Mouse (Mus musculus): Measurements from ENCODE around the gene Ptdss2. TPM values are rescaled to one million over a fixed set of nuclear protein-coding genes. Genes with fewer than 3 reads are reported as not detected.

Gene Ptdss2
- polyA plus RNA-seq, 1 experiment from 2014 or later = 134 TPM

DNA sequence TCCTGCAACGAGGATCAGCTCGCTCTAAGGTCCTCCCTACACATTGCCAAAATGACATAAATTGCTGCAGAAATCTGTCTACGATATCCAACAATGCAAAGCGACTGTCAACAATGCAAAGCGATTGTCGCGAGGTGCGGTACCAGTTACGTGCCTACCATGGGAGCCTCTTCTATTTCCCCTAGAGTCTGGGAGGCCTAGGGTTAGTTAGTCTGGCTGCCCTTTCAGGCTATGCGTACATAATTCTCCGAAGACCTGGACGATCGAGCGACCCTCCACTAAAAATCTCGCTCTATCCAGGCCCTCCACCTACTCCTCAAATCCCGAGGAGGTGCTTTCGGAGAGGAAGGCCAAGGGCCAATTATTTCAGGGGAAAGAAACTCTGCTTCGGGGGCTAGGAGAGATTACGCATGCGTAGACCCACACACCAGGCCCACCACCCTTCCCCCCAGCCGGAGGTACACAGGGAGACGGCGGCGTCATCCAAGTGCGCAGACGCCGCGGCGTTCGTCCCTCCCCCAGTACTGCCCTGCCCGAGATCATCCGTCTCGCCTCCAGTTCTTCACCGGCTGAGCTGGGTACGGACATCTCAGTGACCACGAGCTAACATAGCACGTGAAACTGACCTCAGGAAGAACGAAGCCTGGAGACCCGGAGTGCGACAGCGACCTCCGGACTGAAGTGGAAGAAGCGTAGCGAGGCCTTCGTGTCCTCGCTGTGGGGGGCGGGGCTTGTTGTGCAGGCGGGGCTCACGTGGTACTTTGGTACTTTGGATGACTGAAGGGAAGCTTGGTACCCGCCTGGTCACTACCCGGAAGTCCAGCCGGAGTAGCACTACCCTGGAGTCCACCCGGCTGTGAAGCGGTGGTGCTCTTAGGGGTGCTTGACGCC, 50.2 kb downstream of the Ptdss2 start, which contains the start of gene Rnh1:
Gene Rnh1, minus strand, starts transcription at position 742 of the 891 bp plus-strand sequence.
- 4% methylated on average over 55 of the region's 55 CpGs for WGBS
- no peaks in the 10 kb centered on the region for H3K9me3 ChIP-seq (ENCODE audit: control insufficient read depth, low read length)
- peak within 1 kb of the TSS; percentile 81 for H3K4me2 ChIP-seq
- H3K27me3 ChIP-seq (replicated peaks; ENCODE audit: control insufficient read depth, insufficient read depth, low read length) = no peaks in the 10 kb centered on the region
- peak within 1 kb of the TSS; percentile 68 for H3K4me3 ChIP-seq (ENCODE audit: low read depth, low read length)
- ATAC-seq (replicated peaks; ENCODE audit: low FRiP score) (peak; percentile 92), DNase-seq (ENCODE audit: low spot score) (peak; percentile 96)
- peaks cover 35% of the 10 kb centered on the region for H3K4me1 ChIP-seq (replicated peaks; ENCODE audit: control insufficient read depth, insufficient read depth, low read length)
- no peaks in the 10 kb centered on the region for H3K36me3 ChIP-seq (ENCODE audit: control insufficient read depth, insufficient read depth, low read length)
- H3K9ac ChIP-seq (ENCODE audit: low read depth, low read length) = peak within 1 kb of the TSS; percentile 70
- peak within 1 kb of the TSS; percentile 87 for H3K27ac ChIP-seq (ENCODE audit: low read depth, low read length)

DNA sequence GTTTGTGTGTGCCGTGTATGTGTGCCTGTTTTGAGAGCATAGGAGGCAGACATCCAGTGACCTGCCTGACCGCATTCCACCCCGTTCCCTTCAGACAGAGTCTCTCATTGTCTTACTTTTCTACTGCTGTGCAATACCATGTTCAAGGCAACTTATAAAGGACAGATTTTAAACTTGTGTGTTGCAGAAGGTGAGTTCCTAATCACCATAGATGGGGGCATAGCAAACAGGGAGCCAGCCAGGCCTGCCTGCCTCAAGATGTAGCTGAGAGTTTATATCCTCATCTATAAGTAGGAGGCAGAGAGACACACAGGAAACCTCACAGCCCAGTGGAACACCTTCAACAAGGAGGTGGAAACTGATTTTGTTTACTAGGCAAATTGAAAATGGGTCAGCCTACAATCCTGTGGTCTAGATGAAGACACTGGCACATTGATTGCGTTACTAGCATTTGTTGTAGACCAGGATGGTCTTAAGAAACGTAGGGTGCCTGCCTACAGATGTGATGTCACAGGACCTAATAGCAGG, 51.2 kb downstream of the Ptdss2 start:
- H3K4me3 ChIP-seq (ENCODE audit: low read depth, low read length) = peak overlapping the region; percentile 68; the same call in 1 of the 2 replicates
- WGBS = 84% methylated on average over 5 of the region's 5 CpGs
- no peaks in the 10 kb centered on the region for H3K9me3 ChIP-seq (ENCODE audit: control insufficient read depth, low read length)
- H3K4me1 ChIP-seq (replicated peaks; ENCODE audit: control insufficient read depth, insufficient read depth, low read length) = peaks cover 26% of the 10 kb centered on the region
- peak overlapping the region; percentile 81 for H3K4me2 ChIP-seq
- ATAC-seq (replicated peaks; ENCODE audit: low FRiP score) (no peak), DNase-seq (ENCODE audit: low spot score) (no peak)
- H3K27ac ChIP-seq (ENCODE audit: low read depth, low read length) = no peak overlapping the region; the same call in 1 of the 2 replicates
- no peaks in the 10 kb centered on the region for H3K27me3 ChIP-seq (replicated peaks; ENCODE audit: control insufficient read depth, insufficient read depth, low read length)
- no peak overlapping the region for H3K9ac ChIP-seq (ENCODE audit: low read depth, low read length)
- H3K36me3 ChIP-seq (ENCODE audit: control insufficient read depth, insufficient read depth, low read length) = no peaks in the 10 kb centered on the region

DNA sequence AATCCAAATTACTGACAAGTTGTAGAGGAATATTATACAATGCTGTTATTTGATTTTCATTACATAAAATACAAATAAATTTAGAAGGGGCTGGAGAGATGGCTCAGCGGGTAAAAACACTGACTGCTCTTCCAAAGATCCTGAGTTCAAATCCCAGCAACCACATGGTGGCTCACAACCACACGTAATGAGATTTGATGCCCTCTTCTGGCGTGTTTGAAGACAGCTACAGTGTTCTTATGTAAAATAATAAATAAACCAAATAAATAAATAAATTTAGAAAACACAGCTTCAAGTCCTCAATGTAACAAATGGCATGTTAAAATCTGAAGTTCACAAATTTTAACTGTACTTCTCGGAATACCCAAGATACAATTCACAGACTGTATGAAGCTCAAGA, 52.9 kb downstream of the Ptdss2 start:
- Histone ChIP-seq H3K4me2 (no peak overlapping the region), H3K9ac (ENCODE audit: low read depth, low read length) (no peak overlapping the region), H3K36me3 (ENCODE audit: control insufficient read depth, insufficient read depth, low read length) (no peaks in the 10 kb centered on the region), H3K4me3 (ENCODE audit: low read depth, low read length) (no peak overlapping the region), H3K27ac (ENCODE audit: low read depth, low read length) (no peak overlapping the region), H3K4me1 (replicated peaks; ENCODE audit: control insufficient read depth, insufficient read depth, low read length) (peaks cover 12% of the 10 kb centered on the region), H3K27me3 (replicated peaks; ENCODE audit: control insufficient read depth, insufficient read depth, low read length) (no peaks in the 10 kb centered on the region), H3K9me3 (ENCODE audit: control insufficient read depth, low read length) (no peaks in the 10 kb centered on the region)
- WGBS = 81% methylated on average over 4 of the region's 4 CpGs
- ATAC-seq (replicated peaks; ENCODE audit: low FRiP score) = no peak
- DNase-seq (ENCODE audit: low spot score) = no peak

DNA sequence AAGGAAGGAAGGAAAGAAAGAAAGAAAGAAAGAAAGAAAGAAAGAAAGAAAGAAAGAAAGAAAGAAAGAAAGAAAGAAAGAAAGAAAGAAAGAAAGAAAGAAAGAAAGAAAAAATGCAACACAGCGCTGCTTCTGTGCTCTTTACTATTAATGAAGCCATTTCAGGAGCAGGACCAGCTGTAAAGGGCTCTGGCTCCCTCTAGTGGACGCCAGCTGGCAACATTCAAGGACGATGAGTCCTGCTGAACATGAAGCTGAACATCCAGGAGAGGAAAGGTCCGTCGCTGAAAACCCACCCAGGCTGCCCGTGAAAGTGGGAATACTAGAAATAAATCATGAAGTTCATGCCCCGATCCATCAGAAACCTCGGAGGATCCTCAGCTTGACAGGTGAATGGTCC, 54.0 kb downstream of the Ptdss2 start:
- Histone ChIP-seq H3K4me2 (no peak overlapping the region), H3K9me3 (ENCODE audit: control insufficient read depth, low read length) (no peaks in the 10 kb centered on the region), H3K4me1 (replicated peaks; ENCODE audit: control insufficient read depth, insufficient read depth, low read length) (peaks cover 6% of the 10 kb centered on the region; the same call in 1 of the 2 replicates), H3K4me3 (ENCODE audit: low read depth, low read length) (no peak overlapping the region), H3K36me3 (ENCODE audit: control insufficient read depth, insufficient read depth, low read length) (no peaks in the 10 kb centered on the region), H3K27ac (ENCODE audit: low read depth, low read length) (no peak overlapping the region), H3K27me3 (replicated peaks; ENCODE audit: control insufficient read depth, insufficient read depth, low read length) (no peaks in the 10 kb centered on the region), H3K9ac (ENCODE audit: low read depth, low read length) (no peak overlapping the region)
- ATAC-seq (replicated peaks; ENCODE audit: low FRiP score) (no peak), DNase-seq (ENCODE audit: low spot score) (peak; percentile 80)
- 2% methylated on average over 8 of the region's 8 CpGs for WGBS

DNA sequence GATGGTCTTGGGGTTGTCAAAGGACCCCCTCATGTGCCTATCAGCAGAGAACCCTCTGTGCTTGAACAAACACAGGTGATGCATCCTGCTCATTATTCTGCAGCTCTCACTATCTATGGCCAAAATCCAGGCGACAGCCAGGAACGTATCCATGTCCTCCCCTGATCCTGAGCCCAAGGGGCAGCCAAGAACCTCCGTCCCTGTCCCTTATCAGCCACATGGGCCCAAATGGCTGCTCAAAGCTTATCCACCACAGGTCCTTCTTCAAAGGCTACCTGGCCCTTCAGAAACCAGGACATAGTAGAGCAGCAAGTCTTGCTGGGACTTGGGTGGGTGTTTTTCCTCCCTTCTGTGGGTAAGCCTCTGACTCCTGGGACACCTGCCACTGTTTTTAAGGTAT, 66.0 kb downstream of the Ptdss2 start:
- WGBS = 67% methylated on average over 3 of the region's 3 CpGs
- Histone ChIP-seq H3K27ac (ENCODE audit: low read depth, low read length) (no peak overlapping the region), H3K4me3 (ENCODE audit: low read depth, low read length) (no peak overlapping the region), H3K27me3 (replicated peaks; ENCODE audit: control insufficient read depth, insufficient read depth, low read length) (no peaks in the 10 kb centered on the region), H3K4me2 (no peak overlapping the region), H3K4me1 (replicated peaks; ENCODE audit: control insufficient read depth, insufficient read depth, low read length) (peaks cover 9% of the 10 kb centered on the region), H3K36me3 (ENCODE audit: control insufficient read depth, insufficient read depth, low read length) (peaks cover 25% of the 10 kb centered on the region), H3K9ac (ENCODE audit: low read depth, low read length) (no peak overlapping the region), H3K9me3 (ENCODE audit: control insufficient read depth, low read length) (no peaks in the 10 kb centered on the region)
- no peak for DNase-seq (ENCODE audit: low spot score)
- ATAC-seq (replicated peaks; ENCODE audit: low FRiP score) = no peak

DNA sequence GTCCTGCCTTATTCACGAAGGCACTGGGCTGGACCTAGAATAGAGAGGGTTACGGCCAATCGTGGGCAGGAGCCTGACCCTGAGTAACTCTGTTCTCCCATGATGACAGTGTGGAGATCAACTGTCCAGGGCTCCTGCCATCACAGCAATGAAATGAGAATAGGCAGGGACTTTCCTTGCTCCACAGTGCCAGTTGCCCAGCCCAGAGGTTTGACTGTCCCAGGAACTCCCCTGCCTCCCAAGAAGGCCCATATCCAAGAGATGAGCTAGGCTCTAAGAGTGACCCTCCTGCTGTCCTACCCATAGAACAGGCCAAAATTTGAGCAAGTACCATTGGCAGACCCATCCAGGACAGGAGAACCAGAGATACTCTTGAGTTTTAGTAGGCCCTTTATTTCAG, 66.6 kb downstream of the Ptdss2 start:
- Histone ChIP-seq H3K4me1 (replicated peaks; ENCODE audit: control insufficient read depth, insufficient read depth, low read length) (peaks cover 9% of the 10 kb centered on the region), H3K36me3 (ENCODE audit: control insufficient read depth, insufficient read depth, low read length) (peaks cover 25% of the 10 kb centered on the region), H3K4me3 (ENCODE audit: low read depth, low read length) (no peak overlapping the region), H3K4me2 (no peak overlapping the region), H3K9me3 (ENCODE audit: control insufficient read depth, low read length) (no peaks in the 10 kb centered on the region), H3K27me3 (replicated peaks; ENCODE audit: control insufficient read depth, insufficient read depth, low read length) (no peaks in the 10 kb centered on the region), H3K27ac (ENCODE audit: low read depth, low read length) (no peak overlapping the region), H3K9ac (ENCODE audit: low read depth, low read length) (no peak overlapping the region)
- ATAC-seq (replicated peaks; ENCODE audit: low FRiP score) = no peak
- no peak for DNase-seq (ENCODE audit: low spot score)
- WGBS = 89% methylated on average over 3 of the region's 3 CpGs

DNA sequence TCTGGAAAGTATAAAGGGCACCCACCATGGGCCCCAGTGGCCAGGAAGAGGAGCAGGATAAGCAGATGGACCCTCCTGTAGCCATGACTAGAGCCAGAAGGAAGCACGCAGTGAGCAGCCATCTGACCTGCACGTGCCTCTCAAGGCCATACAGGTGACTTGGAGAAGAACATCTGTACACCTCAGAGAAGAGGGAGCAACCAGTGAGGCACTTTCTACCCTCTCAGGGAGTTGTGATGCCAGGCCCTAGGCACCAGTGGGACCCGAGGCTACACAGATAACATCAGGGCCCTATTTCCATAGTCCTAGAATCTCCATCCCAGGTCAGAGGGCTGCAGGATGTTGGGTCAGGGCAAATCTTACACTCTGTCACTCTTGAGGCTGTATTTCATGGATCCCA, 68.0 kb downstream of the Ptdss2 start:
- H3K4me1 ChIP-seq (replicated peaks; ENCODE audit: control insufficient read depth, insufficient read depth, low read length) = peaks cover 13% of the 10 kb centered on the region
- peaks cover 25% of the 10 kb centered on the region for H3K36me3 ChIP-seq (ENCODE audit: control insufficient read depth, insufficient read depth, low read length)
- 81% methylated on average over 3 of the region's 3 CpGs for WGBS
- H3K4me3 ChIP-seq (ENCODE audit: low read depth, low read length) = no peak overlapping the region
- H3K27me3 ChIP-seq (replicated peaks; ENCODE audit: control insufficient read depth, insufficient read depth, low read length) = no peaks in the 10 kb centered on the region
- H3K4me2 ChIP-seq = no peak overlapping the region
- no peaks in the 10 kb centered on the region for H3K9me3 ChIP-seq (ENCODE audit: control insufficient read depth, low read length)
- no peak overlapping the region for H3K27ac ChIP-seq (ENCODE audit: low read depth, low read length)
- H3K9ac ChIP-seq (ENCODE audit: low read depth, low read length) = no peak overlapping the region
- DNase-seq (ENCODE audit: low spot score) (no peak), ATAC-seq (replicated peaks; ENCODE audit: low FRiP score) (no peak)

DNA sequence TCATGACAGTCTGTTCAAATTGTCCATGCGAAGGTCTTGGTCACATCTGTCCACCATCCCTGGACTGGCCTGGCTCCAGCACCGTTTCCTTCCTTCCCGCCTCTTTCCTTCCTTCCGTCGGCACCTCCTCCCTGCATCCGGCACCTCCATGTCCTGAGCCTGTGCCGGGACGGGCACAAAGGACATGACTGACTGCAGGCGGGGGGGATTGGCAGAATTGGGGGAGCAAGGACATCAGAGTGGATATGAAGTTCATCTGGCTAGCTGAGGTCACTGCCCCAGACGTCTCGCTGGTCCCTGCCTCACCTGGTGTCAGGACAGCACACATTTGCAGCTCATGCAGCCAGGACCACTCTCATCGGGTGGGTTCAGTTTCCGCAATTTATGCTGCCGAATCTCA, 68.9 kb downstream of the Ptdss2 start:
- H3K9me3 ChIP-seq (ENCODE audit: control insufficient read depth, low read length) = no peaks in the 10 kb centered on the region
- H3K36me3 ChIP-seq (ENCODE audit: control insufficient read depth, insufficient read depth, low read length) = peaks cover 25% of the 10 kb centered on the region
- H3K4me3 ChIP-seq (ENCODE audit: low read depth, low read length) = no peak overlapping the region
- H3K4me1 ChIP-seq (replicated peaks; ENCODE audit: control insufficient read depth, insufficient read depth, low read length) = peaks cover 21% of the 10 kb centered on the region
- H3K27me3 ChIP-seq (replicated peaks; ENCODE audit: control insufficient read depth, insufficient read depth, low read length) = no peaks in the 10 kb centered on the region
- H3K4me2 ChIP-seq = no peak overlapping the region
- ATAC-seq (replicated peaks; ENCODE audit: low FRiP score) (no peak), DNase-seq (ENCODE audit: low spot score) (no peak)
- 87% methylated on average over 14 of the region's 14 CpGs for whole genome bisulfite sequencing
- no peak overlapping the region for H3K9ac ChIP-seq (ENCODE audit: low read depth, low read length)
- H3K27ac ChIP-seq (ENCODE audit: low read depth, low read length) = no peak overlapping the region
